Mouse (Mus musculus): ENCODE measurements around the gene Dcakd. TPM values are rescaled to one million over a fixed set of nuclear protein-coding genes. Genes with fewer than 3 reads are reported as not detected.

Dcakd gene
- total RNA-seq, 2 experiments from 2014 or later = 76.4 to 77.9 TPM

Small RNA genes lying within 50 kb of the gene (microRNA-seq; reads per million reads assigned to microRNA genes)
- 0 to 1.0 reads per million in 2 experiments for gene Mir6931

Other genes starting within 250 kb of the Dcakd start
- gene Gjc1, start 208.6 kb downstream of the Dcakd start, total RNA-seq (2021) = 10 to 100 TPM; 78.3 to 83.0 TPM
- gene Higd1b, start 192.5 kb downstream of the Dcakd start, total RNA-seq (2021) = 1 to 10 TPM; 9.3 to 9.8 TPM
- gene Eftud2, start 147.3 kb downstream of the Dcakd start, total RNA-seq (2021) = 10 to 100 TPM; 71.6 to 78.1 TPM
- under 1 TPM in 1 of 2 experiments, not detected in 1; 0.54 TPM for gene Ccdc103, start 147.1 kb downstream of the Dcakd start, total RNA-seq (2021)
- not detected for gene Fam187a, start 143.2 kb downstream of the Dcakd start, total RNA-seq (2021)
- gene Gfap, start 127.4 kb downstream of the Dcakd start, total RNA-seq (2021) = under 1 TPM; 0.14 to 0.26 TPM
- gene Kif18b, start 103.2 kb downstream of the Dcakd start, total RNA-seq (2021) = 10 to 100 TPM; 16.7 to 17.8 TPM
- under 1 TPM; 0.36 to 0.55 TPM for gene C1ql1, start 81.6 kb downstream of the Dcakd start, total RNA-seq (2021)
- gene Nmt1, start 143 bp downstream of the Dcakd start, total RNA-seq (2021) = 10 to 100 TPM; 57.6 to 62.7 TPM
- gene Plcd3, start 73.3 kb upstream of the Dcakd start, total RNA-seq (2021) = 10 to 100 TPM; 28.0 to 34.8 TPM
- gene Acbd4, start 73.3 kb upstream of the Dcakd start, total RNA-seq (2021) = 10 to 100 TPM; 25.9 to 29.2 TPM
- 10 to 100 TPM; 14.8 to 15.7 TPM for gene Hexim1, start 87.9 kb upstream of the Dcakd start, total RNA-seq (2021)
- 1 to 10 TPM; 4.2 to 4.8 TPM for gene Hexim2, start 104.1 kb upstream of the Dcakd start, total RNA-seq (2021)
- 1 to 10 TPM; 7.4 to 8.6 TPM for gene Fmnl1, start 142.8 kb upstream of the Dcakd start, total RNA-seq (2021)
- gene 1700023F06Rik, start 180.2 kb upstream of the Dcakd start, total RNA-seq (2021) = not detected
- gene Spata32, start 190.1 kb upstream of the Dcakd start, total RNA-seq (2021) = not detected
- 1 to 10 TPM; 2.7 to 3.4 TPM for gene Map3k14, start 239.1 kb upstream of the Dcakd start, total RNA-seq (2021)

All from heart, postnatal 4 days (tissue).